Mouse (Mus musculus) kidney, adult 18-20 months (tissue): Measurements from ENCODE around the gene Large2.
A peak's percentile ranks its signal among the peaks of the same experiment; 100 is the strongest.
"Not testable (repeated sequence)": the region's sequence is repeated elsewhere in the genome, so short reads cannot be mapped to it uniquely, and the experiment has no call there.

ENCODE experiments used
- DNase-seq: peaks from one replicate; pipeline ENCODE4 v3.0.0; 2021

Gene Large2

GRCm38 (mm10) chr2:92374514-92374913 is at the start of gene Large2, which contains the start of gene Pex16:
Large2 (minus strand) TSS chr2:92374869.
Pex16 (plus strand) TSS chr2:92374676.
- DNase-seq = no peak

GRCm38 (mm10) chr2:92423702-92424461 is 49.2 kb upstream of the Large2 start:
- DNase-seq = peak; percentile 98

- DNase-seq = no peak
Observed at GRCm38 (mm10) chr2:92423156-92423555, 48.5 kb upstream of the Large2 start.

- DNase-seq = no peak
Observed at GRCm38 (mm10) chr2:92422388-92423135, 47.9 kb upstream of the Large2 start.

- peak; percentile 54 for DNase-seq
Observed at GRCm38 (mm10) chr2:92421723-92422387, 47.2 kb upstream of the Large2 start.

- peak; percentile 60 for DNase-seq
Observed at GRCm38 (mm10) chr2:92411705-92412104, 37.0 kb upstream of the Large2 start.

- peak; percentile 55 for DNase-seq
Observed at GRCm38 (mm10) chr2:92408309-92409045, 33.8 kb upstream of the Large2 start.

GRCm38 (mm10) chr2:92405687-92406086 is 31.0 kb upstream of the Large2 start:
- no peak for DNase-seq

- no peak for DNase-seq
Observed at GRCm38 (mm10) chr2:92404737-92405136, 30.1 kb upstream of the Large2 start.

GRCm38 (mm10) chr2:92403776-92404319 is 29.2 kb upstream of the Large2 start:
- no peak for DNase-seq

- peak; percentile 43 for DNase-seq
Observed at GRCm38 (mm10) chr2:92402591-92403326, 28.1 kb upstream of the Large2 start.

GRCm38 (mm10) chr2:92401091-92401561 is 26.5 kb upstream of the Large2 start, which contains the start of gene Mapk8ip1:
Mapk8ip1 (minus strand) TSS chr2:92401263.
- DNase-seq = no peak

GRCm38 (mm10) chr2:92400682-92401081 is 26.0 kb upstream of the Large2 start:
- DNase-seq = no peak

- DNase-seq = not testable (repeated sequence)
Observed at GRCm38 (mm10) chr2:92399877-92400276, 25.2 kb upstream of the Large2 start.

- no peak for DNase-seq
Observed at GRCm38 (mm10) chr2:92397436-92397835, 22.8 kb upstream of the Large2 start.

- no peak for DNase-seq
Observed at GRCm38 (mm10) chr2:92395535-92395934, 20.9 kb upstream of the Large2 start.

- no peak for DNase-seq
Observed at GRCm38 (mm10) chr2:92392318-92393264, 17.9 kb upstream of the Large2 start.

GRCm38 (mm10) chr2:92391703-92392317 is 17.1 kb upstream of the Large2 start:
- DNase-seq = no peak

GRCm38 (mm10) chr2:92391116-92391515 is 16.4 kb upstream of the Large2 start:
- no peak for DNase-seq
